Mouse (Mus musculus): ENCODE measurements at regions not wholly inside any gene's neighbourhood (a gene's known extent, or its start where the extent isn't known, plus 50 kb on each side); places are given as distances from the start of the nearest gene placed in this dataset.
A peak's percentile ranks its signal among the peaks of the same experiment; 100 is the strongest.
"Not testable (repeated sequence)": the region's sequence is repeated elsewhere in the genome, so short reads cannot be mapped to it uniquely, and the experiment has no call there.

- DNase-seq (ENCODE audit: low read depth, low spot score) = no peak
These were observed 562.3 kb downstream of the Cdh11 start for GRCm38 (mm10) chr8:102223097-102223496.

GRCm38 (mm10) chr8:102205633-102206032, 579.8 kb downstream of the Cdh11 start:
- no peak for DNase-seq (ENCODE audit: low read depth, low spot score)

GRCm38 (mm10) chr8:102159541-102160197, 625.8 kb downstream of the Cdh11 start:
- no peak for DNase-seq (ENCODE audit: low read depth, low spot score)

- DNase-seq (ENCODE audit: low read depth, low spot score) = no peak
These were observed 666.8 kb downstream of the Cdh11 start for GRCm38 (mm10) chr8:102118657-102119056.

- peak; percentile 28 for DNase-seq (ENCODE audit: low read depth, low spot score)
These were observed 668.5 kb downstream of the Cdh11 start for GRCm38 (mm10) chr8:102116846-102117403.

GRCm38 (mm10) chr8:102103773-102104172, 681.7 kb downstream of the Cdh11 start:
- no peak for DNase-seq (ENCODE audit: low read depth, low spot score)

GRCm38 (mm10) chr8:102096726-102097125, 688.7 kb downstream of the Cdh11 start:
- DNase-seq (ENCODE audit: low read depth, low spot score) = peak; percentile 36

GRCm38 (mm10) chr8:102085927-102086326, 699.5 kb downstream of the Cdh11 start:
- DNase-seq (ENCODE audit: low read depth, low spot score) = peak; percentile 80

GRCm38 (mm10) chr8:102075611-102076010, 709.8 kb downstream of the Cdh11 start:
- DNase-seq (ENCODE audit: low read depth, low spot score) = peak; percentile 8

GRCm38 (mm10) chr8:102064137-102064536, 721.3 kb downstream of the Cdh11 start:
- peak; percentile 22 for DNase-seq (ENCODE audit: low read depth, low spot score)

- no peak for DNase-seq (ENCODE audit: low read depth, low spot score)
These were observed 732.0 kb downstream of the Cdh11 start for GRCm38 (mm10) chr8:102053429-102053828.

- DNase-seq (ENCODE audit: low read depth, low spot score) = no peak
These were observed 758.2 kb downstream of the Cdh11 start for GRCm38 (mm10) chr8:102026956-102027927.

- DNase-seq (ENCODE audit: low read depth, low spot score) = no peak
These were observed 761.0 kb downstream of the Cdh11 start for GRCm38 (mm10) chr8:102024472-102024871.

GRCm38 (mm10) chr8:102017776-102018175, 767.7 kb downstream of the Cdh11 start:
- DNase-seq (ENCODE audit: low read depth, low spot score) = peak; percentile 29

GRCm38 (mm10) chr8:102000326-102001016, 785.0 kb downstream of the Cdh11 start:
- DNase-seq (ENCODE audit: low read depth, low spot score) = peak; percentile 75

- DNase-seq (ENCODE audit: low read depth, low spot score) = not testable (repeated sequence)
These were observed 788.7 kb downstream of the Cdh11 start for GRCm38 (mm10) chr8:101996761-101997160.

- peak; percentile 24 for DNase-seq (ENCODE audit: low read depth, low spot score)
These were observed 828.6 kb downstream of the Cdh11 start for GRCm38 (mm10) chr8:101956832-101957231.

GRCm38 (mm10) chr8:101950599-101950998, 834.8 kb downstream of the Cdh11 start:
- peak; percentile 49 for DNase-seq (ENCODE audit: low read depth, low spot score)

GRCm38 (mm10) chr8:101937859-101938258, 847.6 kb downstream of the Cdh11 start:
- peak; percentile 11 for DNase-seq (ENCODE audit: low read depth, low spot score)

- peak; percentile 78 for DNase-seq (ENCODE audit: low read depth, low spot score)
These were observed 871.8 kb downstream of the Cdh11 start for GRCm38 (mm10) chr8:101913665-101914064.

Data from brain, adult 2 months (tissue).